Mouse (Mus musculus): ENCODE measurements at regions not wholly inside any gene's neighbourhood (a gene's known extent, or its start where the extent isn't known, plus 50 kb on each side); places are given as distances from the start of the nearest gene placed in this dataset.

DNA sequence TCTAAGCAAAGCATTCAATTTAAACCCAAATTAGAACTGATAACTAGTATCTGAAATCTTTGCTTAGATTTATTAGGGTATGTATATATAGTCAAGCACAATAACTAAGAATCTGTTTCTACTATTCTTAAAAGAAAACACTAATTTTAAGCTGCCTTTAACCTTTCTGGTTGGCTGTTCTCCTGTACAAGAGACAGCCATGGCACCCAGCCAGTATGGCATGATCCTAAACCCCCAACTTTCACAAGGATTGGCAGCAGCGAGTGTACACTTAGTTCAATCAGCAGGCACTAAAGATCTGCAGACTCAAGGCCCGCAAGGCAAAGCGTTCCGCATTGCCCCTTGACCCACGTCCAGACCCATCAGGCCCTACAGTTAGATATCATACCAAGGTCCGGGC lies 91.3 kb upstream of the Crim1 start:
- Histone ChIP-seq H3K4me3 (replicated peaks) (no peak overlapping the region), H3K4me2 (no peak overlapping the region), H3K4me1 (no peaks in the 10 kb centered on the region), H3K9ac (no peak overlapping the region), H3K27me3 (no peaks in the 10 kb centered on the region), H3K27ac (no peak overlapping the region), H3K9me3 (replicated peaks) (no peaks in the 10 kb centered on the region), H3K36me3 (no peaks in the 10 kb centered on the region)
- WGBS = 90% methylated on average over 6 of the region's 6 CpGs
- ATAC-seq (replicated peaks; ENCODE audit: low FRiP score) = no peak

GRCm38 (mm10) chr17:78109364-78110222 lies 90.5 kb upstream of the Crim1 start:
- H3K27me3 ChIP-seq = no peaks in the 10 kb centered on the region
- no peak overlapping the region for H3K4me2 ChIP-seq
- no peak overlapping the region for H3K27ac ChIP-seq
- no peaks in the 10 kb centered on the region for H3K36me3 ChIP-seq
- H3K4me3 ChIP-seq (replicated peaks) = no peak overlapping the region
- H3K4me1 ChIP-seq = no peaks in the 10 kb centered on the region
- ATAC-seq (replicated peaks; ENCODE audit: low FRiP score) = no peak
- no peaks in the 10 kb centered on the region for H3K9me3 ChIP-seq (replicated peaks)
- 68% methylated on average over 7 of the region's 7 CpGs for WGBS
- H3K9ac ChIP-seq = no peak overlapping the region

DNA sequence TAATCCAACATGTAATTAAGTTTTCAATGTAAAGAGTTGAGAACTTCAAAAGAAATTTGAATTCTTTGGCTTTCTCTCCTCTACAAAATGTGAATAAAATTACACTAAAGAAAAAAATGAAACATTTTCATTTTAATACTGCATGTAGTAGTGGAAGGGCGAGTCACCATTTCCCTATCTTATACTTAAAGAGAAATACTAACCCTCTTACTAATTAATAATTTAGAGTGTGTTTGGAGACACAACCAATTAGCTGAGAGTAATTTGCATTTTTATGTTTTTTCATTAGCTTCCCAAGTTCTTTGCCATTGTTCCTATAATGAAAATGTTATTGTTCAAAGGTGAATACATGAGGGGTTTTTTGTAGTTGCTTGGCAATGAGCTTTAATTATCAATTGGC lies 67.9 kb upstream of the Crim1 start:
- Histone ChIP-seq H3K4me2 (no peak overlapping the region), H3K9ac (no peak overlapping the region), H3K4me1 (no peaks in the 10 kb centered on the region), H3K36me3 (no peaks in the 10 kb centered on the region), H3K9me3 (replicated peaks) (no peaks in the 10 kb centered on the region), H3K27me3 (no peaks in the 10 kb centered on the region), H3K4me3 (replicated peaks) (no peak overlapping the region), H3K27ac (no peak overlapping the region)
- 93% methylated on average over 1 of the region's 1 CpGs for WGBS
- no peak for ATAC-seq (replicated peaks; ENCODE audit: low FRiP score)

DNA sequence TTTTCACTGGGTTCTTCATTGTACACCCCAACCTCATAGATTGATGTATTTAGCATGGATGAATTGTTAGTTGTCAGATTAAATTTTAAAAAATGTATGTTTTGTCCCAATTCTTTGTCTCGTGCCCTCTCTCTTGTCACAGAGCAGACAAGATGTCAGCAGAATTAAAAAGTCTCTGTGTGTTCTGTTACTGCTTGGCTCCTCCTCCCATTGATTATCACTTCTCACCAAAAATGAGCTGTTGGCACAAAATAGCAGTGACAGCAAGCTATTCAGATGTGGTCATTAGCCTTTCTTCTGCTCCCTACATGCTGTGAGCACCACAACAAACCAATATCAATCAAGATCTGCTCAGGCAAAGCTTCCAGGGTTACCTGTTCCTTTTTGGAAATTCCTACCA lies 62.1 kb upstream of the Crim1 start:
- H3K36me3 ChIP-seq = no peaks in the 10 kb centered on the region
- ATAC-seq (replicated peaks; ENCODE audit: low FRiP score) = no peak
- no peak overlapping the region for H3K4me3 ChIP-seq (replicated peaks)
- 68% methylated on average over 1 of the region's 1 CpGs for WGBS
- no peak overlapping the region for H3K9ac ChIP-seq
- H3K4me1 ChIP-seq = no peaks in the 10 kb centered on the region
- no peak overlapping the region for H3K4me2 ChIP-seq
- H3K9me3 ChIP-seq (replicated peaks) = no peaks in the 10 kb centered on the region
- no peak overlapping the region for H3K27ac ChIP-seq
- H3K27me3 ChIP-seq = no peaks in the 10 kb centered on the region

DNA sequence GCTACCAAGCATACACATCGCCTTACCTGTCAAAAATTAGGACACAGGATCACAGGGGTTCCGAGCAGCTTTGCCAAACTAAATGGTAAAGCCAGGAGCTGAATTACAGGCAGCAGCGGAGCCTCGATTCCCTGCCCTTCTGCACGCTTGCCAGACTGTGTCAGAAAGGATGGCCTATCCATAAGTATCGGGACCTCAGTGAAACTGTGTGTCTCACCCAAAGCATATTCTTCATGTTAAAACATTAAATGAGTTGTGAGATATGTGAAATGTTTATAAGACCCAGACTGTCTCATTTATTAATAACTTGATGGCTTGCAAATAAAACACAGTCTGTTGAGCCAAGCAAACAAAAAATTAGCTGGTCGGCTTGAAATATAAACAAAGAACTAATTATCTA lies 59.4 kb upstream of the Crim1 start:
- Histone ChIP-seq H3K4me3 (replicated peaks) (no peak overlapping the region), H3K4me1 (no peaks in the 10 kb centered on the region), H3K27ac (no peak overlapping the region), H3K9me3 (replicated peaks) (no peaks in the 10 kb centered on the region), H3K4me2 (no peak overlapping the region), H3K27me3 (no peaks in the 10 kb centered on the region), H3K9ac (no peak overlapping the region), H3K36me3 (no peaks in the 10 kb centered on the region)
- ATAC-seq (replicated peaks; ENCODE audit: low FRiP score) = no peak
- WGBS = 87% methylated on average over 7 of the region's 7 CpGs

DNA sequence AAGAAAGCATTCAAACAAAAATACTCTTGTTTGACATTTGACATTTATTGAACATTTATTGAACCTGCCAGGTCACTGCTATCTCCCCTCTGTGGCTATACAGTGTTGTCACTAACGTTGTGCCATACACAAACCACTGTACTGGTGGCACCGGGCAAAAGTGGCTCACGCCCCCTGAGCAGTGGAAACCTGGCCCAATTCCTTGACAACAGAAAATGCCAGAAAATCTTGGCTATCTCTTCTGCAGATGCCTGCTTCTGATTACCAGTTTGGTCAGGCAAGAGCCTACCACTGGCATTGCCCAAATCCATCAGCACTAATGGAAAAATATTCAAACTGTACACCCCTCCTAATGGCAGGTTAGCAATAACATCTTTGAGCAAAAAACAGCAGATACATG lies 58.9 kb upstream of the Crim1 start:
- 86% methylated on average over 3 of the region's 3 CpGs for WGBS
- H3K4me2 ChIP-seq = no peak overlapping the region
- no peak overlapping the region for H3K9ac ChIP-seq
- H3K4me3 ChIP-seq (replicated peaks) = no peak overlapping the region
- H3K27me3 ChIP-seq = no peaks in the 10 kb centered on the region
- no peak overlapping the region for H3K27ac ChIP-seq
- H3K36me3 ChIP-seq = no peaks in the 10 kb centered on the region
- H3K9me3 ChIP-seq (replicated peaks) = no peaks in the 10 kb centered on the region
- no peaks in the 10 kb centered on the region for H3K4me1 ChIP-seq
- ATAC-seq (replicated peaks; ENCODE audit: low FRiP score) = no peak

DNA sequence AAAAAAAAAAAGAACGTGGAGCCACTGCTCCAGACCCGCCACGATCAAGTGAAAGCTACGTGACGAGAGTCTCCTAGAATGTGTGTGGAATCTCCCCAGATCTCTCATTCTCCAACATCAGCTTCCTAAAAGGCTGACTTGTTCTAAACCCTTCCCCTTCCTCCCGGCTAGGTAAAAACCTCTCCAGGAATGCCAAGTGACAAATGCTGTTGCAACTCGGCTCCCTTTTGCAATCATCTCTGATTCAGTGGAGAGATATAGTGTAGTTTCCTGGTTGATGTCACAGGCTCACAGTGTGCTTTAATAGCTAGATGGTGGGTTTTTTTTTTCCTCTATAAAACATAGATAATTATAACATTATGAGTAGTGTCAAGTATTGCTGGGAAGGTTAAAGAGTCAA lies 57.6 kb upstream of the Crim1 start:
- ATAC-seq (replicated peaks; ENCODE audit: low FRiP score) = no peak
- Histone ChIP-seq H3K4me1 (no peaks in the 10 kb centered on the region), H3K27ac (no peak overlapping the region), H3K9me3 (replicated peaks) (no peaks in the 10 kb centered on the region), H3K4me3 (replicated peaks) (no peak overlapping the region), H3K9ac (no peak overlapping the region), H3K4me2 (no peak overlapping the region), H3K36me3 (no peaks in the 10 kb centered on the region), H3K27me3 (no peaks in the 10 kb centered on the region)
- WGBS = 89% methylated on average over 7 of the region's 7 CpGs

DNA sequence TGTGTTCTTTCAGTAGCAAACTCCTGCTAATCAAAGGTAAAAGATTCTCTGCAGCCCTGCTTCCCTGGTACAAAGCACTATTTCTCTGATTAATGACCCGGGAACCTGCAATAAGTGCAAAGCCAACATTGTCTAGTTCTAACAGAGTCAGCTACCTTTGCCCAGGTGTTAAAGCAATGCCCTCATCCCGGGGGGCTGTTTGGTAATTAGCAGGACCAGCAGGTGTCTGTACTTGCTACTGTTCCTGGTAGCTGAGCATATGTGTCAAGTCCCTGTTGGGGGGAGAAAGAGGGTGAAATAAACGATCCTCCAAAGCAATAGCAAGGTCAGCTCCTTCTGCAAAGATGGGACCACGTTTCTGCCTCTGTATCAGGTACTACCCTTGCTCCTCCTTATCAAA lies 54.7 kb upstream of the Crim1 start:
- Histone ChIP-seq H3K27me3 (no peaks in the 10 kb centered on the region), H3K9ac (no peak overlapping the region), H3K27ac (no peak overlapping the region), H3K4me1 (no peaks in the 10 kb centered on the region), H3K9me3 (replicated peaks) (no peaks in the 10 kb centered on the region), H3K36me3 (no peaks in the 10 kb centered on the region), H3K4me3 (replicated peaks) (no peak overlapping the region), H3K4me2 (no peak overlapping the region)
- WGBS = 49% methylated on average over 4 of the region's 4 CpGs
- ATAC-seq (replicated peaks; ENCODE audit: low FRiP score) = no peak
